Mouse (Mus musculus): ENCODE measurements around the gene Tank.
A peak's percentile ranks its signal among the peaks of the same experiment; 100 is the strongest.

Tank gene

DNA sequence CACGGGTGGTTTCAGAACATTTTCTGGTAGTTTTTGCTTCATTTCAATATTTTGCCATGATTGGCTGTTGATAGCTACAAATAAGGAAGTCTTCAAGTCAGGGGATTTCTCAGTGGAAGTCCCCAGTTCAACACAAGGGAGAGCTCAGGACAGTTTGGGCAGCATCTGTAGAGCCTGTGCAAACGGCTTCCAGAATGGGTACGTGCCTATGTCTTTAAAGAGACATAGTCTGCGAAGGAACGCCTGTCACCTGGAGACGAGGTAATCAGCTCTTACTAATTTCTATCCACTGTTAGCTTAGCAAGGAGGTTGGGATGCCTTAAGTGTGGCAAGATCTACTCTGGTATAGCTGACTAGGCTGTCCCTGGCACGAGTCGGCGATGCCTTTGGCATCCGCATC lies at the start of gene Tank:
Gene Tank (plus strand): TSS at position 153 of the 400 bp plus-strand sequence.
- no peak for DNase-seq

DNA sequence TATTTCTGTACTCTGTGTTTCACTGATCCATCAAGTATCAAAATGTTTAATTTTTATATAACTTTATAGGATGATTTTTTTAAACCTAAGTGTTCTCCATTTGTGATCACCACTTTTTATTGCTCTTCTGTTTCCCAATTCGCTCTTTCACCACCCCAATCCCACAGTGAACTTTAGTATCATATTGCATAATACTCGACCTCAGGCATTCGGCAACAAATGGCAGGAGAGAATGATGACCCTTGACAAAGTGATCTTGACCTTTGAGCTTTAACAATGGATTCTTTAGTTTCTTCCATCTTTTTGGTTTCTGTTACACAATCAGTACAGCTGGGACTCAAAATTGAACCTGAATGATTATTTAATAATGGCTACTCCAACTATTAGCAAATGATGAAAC lies 46.1 kb upstream of the Tank start:
- no peak for DNase-seq

- peak; percentile 48 to 60 for DNase-seq
Measured at GRCm38 (mm10) chr2:61533131-61533530, 45.3 kb upstream of the Tank start.

GRCm38 (mm10) chr2:61536901-61537300 lies 41.5 kb upstream of the Tank start:
- DNase-seq: no peak

DNA sequence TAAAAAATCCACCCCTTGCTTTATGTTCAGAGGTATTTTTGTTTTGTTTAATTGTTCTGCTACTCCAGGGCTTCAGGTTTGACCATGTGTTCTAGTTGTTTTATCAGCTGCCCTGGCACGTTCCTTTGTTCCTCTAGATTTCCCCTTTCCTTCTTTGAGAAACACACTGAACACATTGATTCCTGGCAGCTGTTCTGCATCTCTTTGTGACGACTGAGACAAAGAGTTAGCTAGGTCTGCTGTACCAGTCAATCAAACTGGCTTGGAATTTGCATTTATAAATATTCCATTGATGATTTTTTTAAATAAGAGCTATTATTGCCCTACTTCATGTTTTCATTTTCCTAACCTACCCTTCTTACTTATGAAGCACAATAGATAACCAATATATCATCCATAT lies 39.0 kb upstream of the Tank start:
- DNase-seq: no peak

DNA sequence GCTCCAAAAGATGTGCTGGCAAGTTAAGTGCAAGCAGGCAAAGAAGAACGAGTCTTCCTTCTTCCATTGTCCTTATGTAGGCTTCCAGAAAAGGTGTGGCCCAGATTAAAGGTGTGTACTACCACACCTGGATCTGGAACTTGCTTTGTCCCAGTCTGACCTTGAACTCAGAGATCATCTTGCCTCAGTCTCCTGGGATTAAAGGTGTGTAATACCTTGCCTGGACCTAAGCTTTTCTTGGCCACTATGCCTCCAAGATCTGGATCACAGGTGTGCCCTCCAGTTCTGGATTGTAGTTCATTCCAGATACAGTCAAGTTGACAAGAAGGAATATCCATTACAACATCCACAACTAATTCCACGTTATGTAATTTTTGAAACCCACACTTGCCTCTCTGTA lies 36.0 kb upstream of the Tank start:
- no peak for DNase-seq

DNA sequence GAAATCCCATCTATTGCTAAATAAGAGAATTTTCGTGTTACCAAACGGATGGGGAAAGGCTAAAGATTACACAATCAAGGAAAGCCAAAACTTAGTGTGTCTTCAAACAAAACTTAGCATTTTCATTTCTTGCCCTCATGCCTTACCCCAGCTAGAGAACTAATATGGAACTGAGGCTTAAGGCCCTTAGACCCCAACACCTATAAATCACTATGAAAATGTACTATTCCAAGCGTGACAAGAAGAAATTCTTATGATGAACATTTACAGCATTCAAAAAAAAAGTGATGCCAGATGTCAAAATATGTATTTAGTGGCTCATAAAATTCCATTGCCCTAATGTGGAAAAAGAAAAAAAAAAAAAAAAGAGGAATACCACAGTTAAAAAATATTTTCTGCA lies 32.7 kb upstream of the Tank start:
- DNase-seq: no peak

GRCm38 (mm10) chr2:61548021-61548420 lies 30.4 kb upstream of the Tank start:
- DNase-seq: no peak

GRCm38 (mm10) chr2:61551680-61552079 lies 26.7 kb upstream of the Tank start:
- no peak for DNase-seq

GRCm38 (mm10) chr2:61555367-61555766 lies 23.0 kb upstream of the Tank start:
- no peak for DNase-seq

DNA sequence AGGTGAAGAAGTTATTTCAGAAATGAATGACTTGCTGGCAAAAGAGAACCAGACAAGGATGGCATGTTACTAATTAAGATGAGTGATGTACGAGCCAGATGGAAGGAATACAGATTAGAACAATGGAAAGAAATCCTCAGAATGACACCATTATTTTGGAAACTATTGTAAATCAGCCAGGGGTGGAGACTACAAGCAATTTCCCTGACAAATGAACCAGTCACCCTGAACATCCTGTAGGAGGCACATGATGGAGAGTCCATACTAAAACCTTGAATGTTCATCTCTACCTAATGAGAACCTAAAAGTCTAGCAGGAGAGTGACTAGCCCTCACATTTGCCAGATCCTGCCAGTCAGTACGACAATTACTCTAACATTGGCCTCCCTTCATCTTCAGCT lies 22.6 kb upstream of the Tank start:
- DNase-seq: no peak

DNA sequence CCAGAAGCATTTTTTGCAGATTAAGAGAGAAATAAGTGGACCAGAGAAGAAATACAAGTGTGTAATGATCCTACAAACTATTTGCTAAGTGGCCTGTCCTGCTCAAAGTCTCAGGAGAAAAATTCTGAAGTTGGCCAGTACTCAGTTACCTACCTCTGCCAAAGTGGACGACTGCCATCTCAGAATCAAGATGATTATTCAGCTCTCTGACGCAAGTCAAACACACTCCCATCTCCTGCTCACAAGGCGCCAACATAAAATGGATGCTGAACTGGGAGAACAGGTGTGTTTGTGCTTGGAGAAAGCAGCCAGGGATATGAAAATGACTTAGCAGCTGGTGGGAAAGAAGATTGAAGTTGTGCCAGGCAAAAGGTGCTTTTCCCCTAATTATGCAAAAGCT lies 21.7 kb upstream of the Tank start:
- DNase-seq: no peak

DNA sequence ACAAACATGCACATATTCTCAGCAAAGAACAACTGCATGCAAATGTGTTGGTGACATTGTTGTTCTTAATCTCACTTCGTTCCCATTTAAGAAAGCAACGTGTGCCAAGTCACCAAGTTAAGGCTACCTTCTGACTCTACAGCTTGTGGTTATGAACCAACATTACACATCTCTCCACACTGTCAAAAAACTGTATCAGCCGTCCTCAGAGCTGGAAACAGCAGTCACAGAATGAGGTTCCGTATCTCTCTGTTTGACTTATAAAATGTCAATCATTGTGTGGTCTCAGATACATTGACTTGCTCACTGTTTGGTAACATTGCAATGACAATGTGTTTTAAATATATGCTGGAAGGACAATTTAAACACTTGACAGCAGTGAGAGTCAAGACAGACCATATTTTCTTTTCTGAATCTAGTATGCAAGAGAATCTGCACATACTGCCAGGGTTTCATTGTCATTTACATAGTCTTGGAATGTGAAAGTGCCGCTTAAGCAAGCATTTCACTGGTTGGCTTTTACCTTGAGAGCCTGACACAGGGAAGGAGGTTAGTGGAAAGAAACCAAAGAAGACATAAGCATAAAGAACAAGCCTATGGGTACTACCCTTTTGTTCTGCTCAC lies 20.4 kb upstream of the Tank start:
- DNase-seq: no peak

GRCm38 (mm10) chr2:61561058-61561457 lies 17.3 kb upstream of the Tank start:
- no peak for DNase-seq

- DNase-seq: no peak
Measured at GRCm38 (mm10) chr2:61563202-61563601, 15.2 kb upstream of the Tank start.

- DNase-seq: no peak
Measured at GRCm38 (mm10) chr2:61567045-61567783, 11.2 kb upstream of the Tank start.

GRCm38 (mm10) chr2:61569181-61569580 lies 9.2 kb upstream of the Tank start:
- no peak for DNase-seq

DNA sequence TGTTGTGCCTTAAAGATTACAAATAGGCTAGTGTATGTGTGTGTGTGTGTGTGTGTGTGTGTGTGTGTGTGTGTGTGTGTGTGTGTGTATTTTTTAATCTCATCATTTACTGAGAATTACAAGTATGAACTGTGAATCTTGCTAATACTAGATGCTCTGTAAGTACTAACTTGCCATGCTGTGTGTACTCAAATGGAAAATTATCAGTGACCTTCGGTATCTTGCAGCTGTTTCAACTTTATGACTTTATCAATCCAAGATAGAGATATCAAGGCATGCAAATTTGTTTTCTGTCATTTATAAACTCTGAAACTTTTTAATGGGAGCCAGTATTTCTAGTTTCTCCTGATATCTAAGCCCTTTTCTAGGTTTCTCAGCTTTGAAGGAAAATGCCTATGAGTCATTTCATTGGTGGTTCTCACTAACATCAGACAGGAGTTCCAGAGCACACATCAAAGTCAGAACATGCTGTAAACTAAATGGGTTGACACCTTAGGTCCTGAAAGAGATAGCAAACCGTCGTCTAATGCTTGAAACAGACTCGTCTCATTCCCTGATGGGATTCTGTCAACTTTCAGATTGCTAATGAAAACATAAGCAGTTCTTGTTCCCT lies 6.9 kb upstream of the Tank start:
- no peak for DNase-seq

GRCm38 (mm10) chr2:61576497-61576896 lies 1.9 kb upstream of the Tank start:
- DNase-seq: no peak

DNA sequence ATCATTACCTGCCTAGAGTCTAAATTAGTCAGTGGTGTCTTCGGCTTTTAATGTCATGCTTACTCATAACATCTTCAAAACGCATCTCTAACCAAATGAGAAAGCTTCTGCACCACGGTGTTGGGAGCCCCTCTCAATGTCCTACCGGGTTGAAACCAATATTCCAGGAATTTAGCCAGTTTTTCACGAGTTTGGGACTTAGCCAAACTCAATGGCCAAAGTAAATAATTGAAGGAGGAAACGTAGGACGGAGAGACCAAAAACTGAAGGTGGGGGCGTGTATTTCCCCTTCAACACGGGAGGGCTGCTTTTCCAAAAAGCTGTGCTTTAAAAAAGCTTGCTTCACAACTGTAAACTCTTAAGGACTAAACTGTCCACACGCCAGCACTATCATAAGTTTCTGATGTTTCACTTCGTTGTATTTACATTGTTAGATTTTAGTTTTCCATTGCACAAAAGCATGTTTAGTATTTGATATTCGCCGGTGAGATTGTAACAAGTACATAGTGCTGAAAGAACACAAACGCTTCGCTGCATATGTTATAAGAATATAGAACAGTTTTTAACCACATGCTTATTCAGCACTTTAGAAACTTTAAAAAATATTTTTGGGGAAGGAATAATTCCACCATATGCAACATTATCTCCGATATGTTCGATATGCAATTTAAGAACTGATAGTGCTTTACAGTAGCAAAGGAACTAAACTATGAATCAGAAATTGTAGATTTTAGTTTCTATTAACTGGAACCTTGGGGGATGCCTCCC lies 1.3 kb upstream of the Tank start:
- no peak for DNase-seq

DNA sequence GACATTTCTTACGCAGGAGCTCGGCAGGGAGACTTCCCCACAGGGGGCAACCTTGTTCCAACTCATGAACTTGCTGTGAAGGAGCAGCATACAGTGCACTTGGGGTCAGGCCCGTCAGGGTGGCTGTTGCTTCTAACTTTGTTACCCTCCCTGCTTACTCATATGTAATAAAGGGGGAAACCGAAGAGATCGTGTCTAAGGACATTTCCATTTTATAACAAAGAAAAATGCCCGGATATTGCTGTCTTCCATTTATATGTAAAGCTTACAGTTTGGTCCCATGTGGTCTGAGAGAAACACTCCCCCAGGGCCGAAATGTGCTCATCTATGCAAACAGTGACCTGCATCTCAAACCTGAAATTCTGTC lies 706 bp upstream of the Tank start:
- DNase-seq: no peak

DNA sequence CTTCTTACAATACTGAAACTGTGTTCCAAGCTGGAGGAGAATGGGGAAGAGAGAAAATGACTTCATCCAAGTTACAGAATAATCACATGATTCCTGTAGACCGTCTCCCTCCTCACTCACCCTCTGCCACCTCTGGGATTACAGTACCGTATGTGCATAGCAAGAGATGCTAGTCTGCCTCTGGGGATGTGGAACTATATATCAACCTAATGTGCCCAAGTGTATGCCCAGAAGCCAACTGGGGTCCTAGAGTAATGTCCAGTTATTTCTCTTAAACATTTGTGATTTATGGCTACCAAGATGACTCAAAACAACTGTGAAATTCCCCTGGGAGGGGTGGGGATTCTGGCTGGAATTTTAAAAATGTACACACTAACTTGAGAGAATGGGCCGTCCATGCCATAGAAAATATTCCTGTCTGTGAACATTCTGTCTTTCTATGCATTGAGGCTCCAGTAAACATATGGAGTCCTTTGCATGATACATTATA lies 1.2 kb downstream of the Tank start:
- DNase-seq: no peak

- no peak for DNase-seq
Measured at GRCm38 (mm10) chr2:61580091-61580490, 1.7 kb downstream of the Tank start.

Data from cerebellum, adult 18-20 months (tissue).